Mouse (Mus musculus): ENCODE results near the gene Rab11fip2.

DNA sequence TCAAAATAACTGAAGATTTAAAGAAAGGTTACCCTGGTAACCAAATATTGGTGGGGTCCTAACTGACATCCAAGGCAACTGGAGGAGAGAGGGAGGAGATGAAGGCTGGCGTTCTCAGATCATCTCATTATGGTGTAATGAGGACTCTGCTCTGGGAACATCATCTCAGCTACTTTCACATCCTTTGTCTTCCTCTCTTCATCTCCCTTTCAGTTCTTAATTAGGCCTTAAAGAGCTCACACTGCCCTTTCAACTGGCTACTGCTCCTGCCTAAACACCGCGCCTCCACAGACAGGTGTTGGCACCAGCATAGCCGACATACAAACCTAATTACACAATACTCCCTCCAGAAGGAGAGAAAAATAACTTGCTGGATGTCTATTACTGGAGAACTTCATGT, 31.9 kb downstream of the Rab11fip2 start:
- TF ChIP-seq POLR2A (IDR thresholded peaks at IDR 0.05; ENCODE audit: insufficient read length, low read depth) (no peak), TCF12 (IDR thresholded peaks at IDR 0.05; ENCODE audit: insufficient read depth, poor library complexity, severe bottlenecking) (no peak), MAX (IDR thresholded peaks at IDR 0.05; ENCODE audit: low read depth) (no peak)

Measured in myocyte (in vitro differentiated cells).